Mouse (Mus musculus): ENCODE results near the gene Clmp.

DNA sequence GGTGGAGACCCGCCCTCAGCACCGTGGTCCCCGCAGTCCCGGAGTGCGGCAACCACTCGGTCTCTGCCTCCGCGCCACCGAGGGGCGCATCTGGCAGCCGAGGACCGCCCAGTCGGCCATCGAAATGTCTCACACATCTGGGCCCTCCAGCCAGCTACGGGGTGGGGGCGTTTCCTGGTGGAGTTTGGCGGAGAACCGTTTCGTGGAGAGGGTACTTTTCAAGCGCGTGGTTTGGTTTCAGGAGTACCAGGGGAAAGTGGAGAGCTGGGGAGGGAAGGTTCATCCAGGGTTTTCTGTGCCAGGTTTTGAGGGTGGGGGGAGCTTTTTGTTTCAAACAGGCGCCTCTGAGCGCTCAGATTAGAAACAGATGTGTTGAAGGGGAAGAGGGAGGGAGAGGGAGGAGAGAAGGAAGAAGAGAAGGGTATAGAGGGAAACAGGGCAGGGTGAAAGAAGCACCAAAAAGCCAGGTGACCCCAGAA, 698 bp downstream of the Clmp start:
- no peak; the same call in 1 of the 2 replicates for TF ChIP-seq POLR2A (IDR thresholded peaks at IDR 0.05; ENCODE audit: borderline replicate concordance, extremely low read depth, insufficient read depth, insufficient read length, poor library complexity, severe bottlenecking)
- TF ChIP-seq CTCF (IDR thresholded peaks at IDR 0.05; ENCODE audit: borderline replicate concordance, extremely low read depth, insufficient read depth, insufficient read length), result no peak

Measured in brain, embryonic 14.5 days (tissue).